Mouse (Mus musculus) heart, postnatal 25 days (tissue): ENCODE measurements around the gene Sun2. TPM values are rescaled to one million over a fixed set of nuclear protein-coding genes. Genes with fewer than 3 reads are reported as not detected.

Experiments
- DNase-seq: peaks from one replicate; pipeline ENCODE4 v3.0.0; 2022; ENCODE audit warnings: low spot score
- intact Hi-C: fragments of 180-260 bp; cut with DNase I; formaldehyde crosslinking; loops from one replicate; pipeline ENCODE4 v1.15.1; 2025
- total RNA-seq, 2 experiments: library from RNA; stranded (reverse); gene quantifications; 2 replicates each; pipeline ENCODE4 v1.2.3; 2021

The Sun2 gene
- total RNA-seq, 2 experiments from 2014 or later: 79.3 to 80.7 TPM

DNA sequence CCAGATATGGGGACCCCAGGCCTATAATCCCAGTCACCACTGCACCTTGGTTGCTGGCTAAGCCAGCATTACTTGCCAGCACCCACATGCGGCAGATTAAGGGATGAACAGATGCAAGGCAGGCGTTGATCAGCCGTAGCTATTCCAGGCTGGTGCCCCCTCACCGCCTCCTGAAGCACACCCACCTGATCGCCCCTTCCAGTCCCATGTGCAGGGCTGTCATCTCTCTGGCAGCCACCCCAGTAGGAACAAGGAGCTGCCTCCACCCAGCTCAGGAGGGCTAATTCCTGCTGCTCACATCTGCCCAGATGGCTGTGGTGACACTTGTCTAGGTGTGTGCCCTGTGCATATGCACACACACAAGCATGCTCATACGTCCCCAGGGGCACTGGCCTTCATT, 18.6 kb upstream of the Sun2 start:
- intact Hi-C loops: loop anchor here (10.0 kb wide), 1 partner anchor 324 kb away; no protein-coding TSS in a partner anchor
- DNase-seq: no peak

DNA sequence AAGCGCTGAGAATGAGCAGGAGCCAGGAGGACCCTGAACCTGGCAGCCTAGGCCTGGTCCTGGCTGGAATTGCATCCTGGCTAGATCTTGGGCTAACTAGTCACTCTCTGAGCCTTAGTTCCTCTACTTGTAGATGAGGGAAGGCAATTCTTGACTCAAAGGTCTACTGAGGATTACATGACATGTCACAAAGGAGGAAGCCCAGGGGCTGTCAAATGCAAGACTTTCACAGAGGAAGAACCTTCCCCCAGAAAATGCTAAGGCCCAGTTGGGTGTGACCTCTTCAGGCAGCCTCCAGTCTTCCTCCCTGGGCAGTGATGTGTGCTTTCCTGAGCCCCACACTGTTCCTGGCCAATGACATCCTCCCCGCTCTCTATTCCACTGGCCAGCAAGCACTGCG, 14.8 kb upstream of the Sun2 start:
- intact Hi-C loops: no loop called here
- no peak for DNase-seq

DNA sequence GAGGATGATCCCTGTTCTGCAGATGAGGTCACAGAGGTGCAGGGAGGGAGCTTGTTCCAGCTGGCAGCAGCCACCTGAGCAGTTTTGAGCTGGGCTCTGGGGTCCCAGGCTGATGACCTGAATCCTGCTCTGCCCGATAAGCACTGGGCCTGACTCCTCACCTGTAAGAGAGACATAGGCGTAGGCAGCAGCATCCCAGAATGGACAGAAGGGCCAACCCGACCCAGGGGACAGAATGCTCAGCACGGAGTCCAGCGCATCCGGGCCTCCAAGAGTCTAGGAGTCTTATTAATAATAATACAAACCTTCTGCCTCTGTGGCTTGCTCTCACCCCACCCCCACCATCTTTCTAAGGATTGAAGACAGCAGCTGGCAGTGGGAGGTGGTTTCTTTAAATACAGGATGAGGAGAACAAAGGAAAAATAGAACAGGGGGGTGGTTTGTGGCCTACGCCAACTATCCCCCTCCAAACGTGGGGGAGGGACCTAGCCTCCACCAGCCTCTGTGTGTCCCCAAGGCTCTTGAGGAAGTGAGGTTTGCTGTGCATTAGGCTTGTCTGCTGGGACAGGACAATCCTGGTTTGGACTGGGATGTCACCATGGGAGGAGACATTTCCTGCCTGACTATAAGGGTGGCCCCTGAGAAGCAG, 13.8 kb upstream of the Sun2 start:
- intact Hi-C loops: loop anchor here (2.0 kb wide), 1 partner anchor 73 kb away; no protein-coding TSS in a partner anchor
- no peak for DNase-seq

DNA sequence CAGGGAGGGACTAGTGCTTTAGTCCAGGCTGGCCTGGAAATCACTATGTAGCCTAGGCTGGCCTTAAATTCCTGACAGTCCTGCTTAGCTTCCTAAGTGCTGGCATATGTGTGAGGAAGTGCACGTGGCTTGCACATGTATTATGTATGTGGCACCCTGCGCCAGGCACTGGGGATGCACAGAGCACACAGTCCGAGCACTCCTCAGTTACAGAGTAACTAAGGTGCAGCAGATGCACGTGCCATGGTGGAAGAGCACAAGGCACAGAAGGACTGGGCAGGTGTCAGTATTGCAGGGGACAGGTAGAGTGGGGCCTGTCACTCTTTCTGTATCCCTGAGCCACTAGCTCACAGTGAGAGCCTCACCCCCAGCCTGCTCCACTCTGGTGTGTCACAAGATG, 12.8 kb upstream of the Sun2 start:
- intact Hi-C loops: loop anchor here (2.0 kb wide), 1 partner anchor 74 kb away; no protein-coding TSS in a partner anchor
- no peak for DNase-seq

DNA sequence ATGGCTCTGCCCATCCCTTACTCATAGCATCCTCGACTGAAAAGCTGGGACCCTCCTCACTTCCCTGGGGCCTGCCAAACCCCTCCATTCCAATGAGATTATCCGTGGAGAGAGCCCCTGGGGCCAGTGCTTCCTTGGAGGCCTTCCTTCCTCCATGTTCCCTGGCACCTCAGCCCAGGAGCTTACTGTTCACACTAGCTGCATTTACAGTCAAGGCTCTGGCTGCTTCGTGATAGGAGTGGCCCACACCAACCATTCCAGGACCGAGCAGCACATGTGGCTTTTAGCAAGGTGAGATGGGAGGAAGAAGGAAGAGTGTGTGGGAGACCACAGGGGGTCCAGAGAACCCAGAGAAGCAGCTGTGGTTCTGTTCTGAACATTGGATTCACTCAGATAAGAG, 11.5 kb upstream of the Sun2 start:
- intact Hi-C loops: loop anchor here (2.0 to 5.0 kb wide), 2 partner anchors 75 to 138 kb away; partner anchors contain the start of gene Apobec3
- DNase-seq: no peak

DNA sequence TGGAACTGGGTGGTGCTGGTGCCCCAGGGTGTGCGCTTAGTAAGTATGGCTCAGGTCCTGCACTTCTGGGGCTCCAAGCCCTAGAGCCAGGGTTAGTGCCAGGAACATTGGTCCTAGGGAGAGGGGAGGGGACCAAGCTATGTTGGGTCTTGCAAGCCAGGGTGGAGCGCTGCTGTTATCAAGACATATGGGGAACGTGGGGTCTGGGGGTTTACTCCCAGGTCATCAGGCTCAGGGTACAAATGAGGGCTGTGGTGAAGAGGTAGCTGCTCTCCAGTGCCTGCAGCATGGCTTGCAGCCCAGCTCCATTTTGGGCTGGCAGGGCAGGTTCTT, 11.1 kb upstream of the Sun2 start:
- intact Hi-C loops: loop anchor here (5.0 kb wide), 1 partner anchor 139 kb away; the partner anchor contains the start of gene Apobec3
- no peak for DNase-seq

DNA sequence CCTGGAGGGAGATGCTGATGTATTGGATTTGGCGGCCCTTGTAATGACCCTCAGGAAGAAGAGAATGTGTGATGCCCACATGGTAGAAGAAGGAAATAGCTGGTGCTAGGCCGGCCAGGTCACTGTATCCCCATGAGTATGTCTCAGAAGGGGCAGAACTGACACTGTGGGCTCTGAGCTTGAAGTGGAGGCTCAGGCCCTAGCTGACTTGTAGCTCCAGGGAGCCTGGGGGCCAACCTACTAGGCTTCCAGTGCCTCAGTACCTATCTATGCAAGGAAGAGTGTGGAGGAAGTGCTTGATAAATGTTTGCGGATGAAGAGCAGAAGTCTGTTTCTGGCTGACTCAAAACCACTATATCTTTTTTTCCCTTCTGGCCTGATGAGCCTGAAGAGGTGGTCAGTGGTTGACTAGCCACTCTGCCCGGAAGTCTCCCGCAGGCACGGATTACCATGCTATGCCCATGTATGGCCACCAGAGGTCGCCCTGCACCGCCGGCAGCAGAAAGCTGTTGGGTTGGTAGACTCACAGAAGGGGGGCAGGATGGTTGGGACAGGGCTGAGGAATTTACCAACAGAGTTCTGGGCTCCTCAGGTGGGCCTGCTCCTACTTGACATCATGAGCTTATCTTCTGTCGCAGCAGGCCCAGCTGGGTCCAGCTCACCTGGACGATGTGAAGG, 10.5 kb upstream of the Sun2 start:
- DNase-seq: peak; percentile 61
- intact Hi-C loops: loop anchor here (5.0 kb wide), 1 partner anchor 139 kb away; the partner anchor contains the start of gene Apobec3

DNA sequence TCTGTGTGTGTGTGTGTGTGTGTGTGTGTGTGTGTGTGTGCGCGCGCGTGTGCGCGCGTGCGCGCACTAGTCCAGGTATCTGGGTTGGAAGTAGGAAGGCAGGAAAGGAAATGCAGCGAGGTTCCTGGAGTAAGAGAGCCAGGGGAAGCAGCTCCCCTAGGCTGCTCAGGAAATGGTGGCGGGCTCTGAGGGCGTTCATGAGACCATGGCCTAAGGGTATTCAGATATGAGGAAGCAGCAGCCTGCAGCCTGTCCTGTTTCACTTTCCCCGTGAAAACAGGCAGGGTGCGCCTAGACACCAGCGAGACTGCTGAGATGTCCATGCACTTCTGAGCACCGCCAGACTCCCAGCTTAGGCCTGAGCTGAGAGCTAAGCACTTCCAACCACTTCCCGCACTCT, 9.4 kb upstream of the Sun2 start:
- intact Hi-C loops: loop anchor here (5.0 kb wide), 1 partner anchor 141 kb away; the partner anchor contains the start of gene Apobec3

DNA sequence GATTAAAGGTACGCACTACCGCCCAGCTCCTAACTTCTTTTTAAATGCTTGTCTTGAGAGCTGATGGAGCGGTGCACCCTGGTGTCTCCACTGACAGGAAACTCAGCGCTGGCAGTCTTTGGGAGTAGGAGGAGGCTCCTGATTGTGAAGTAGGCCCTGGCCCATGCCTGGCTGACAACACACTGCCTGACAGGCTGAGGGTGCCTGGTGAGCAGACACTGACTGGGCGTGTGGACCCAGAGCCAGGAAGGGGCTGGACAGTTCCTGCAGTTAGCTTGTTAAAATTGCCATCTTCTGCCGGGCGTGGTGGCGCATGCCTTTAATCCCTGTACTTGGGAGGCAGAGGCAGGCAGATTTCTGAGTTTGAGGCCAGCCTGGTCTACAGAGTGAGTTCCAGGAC, 7.9 kb upstream of the Sun2 start:
- DNase-seq: no peak
- intact Hi-C loops: loop anchor here (5.0 kb wide), 1 partner anchor 142 kb away; the partner anchor contains the start of gene Apobec3

More for the DNA sequence above, 9.4 kb upstream of the Sun2 start:
- DNase-seq: no peak

DNA sequence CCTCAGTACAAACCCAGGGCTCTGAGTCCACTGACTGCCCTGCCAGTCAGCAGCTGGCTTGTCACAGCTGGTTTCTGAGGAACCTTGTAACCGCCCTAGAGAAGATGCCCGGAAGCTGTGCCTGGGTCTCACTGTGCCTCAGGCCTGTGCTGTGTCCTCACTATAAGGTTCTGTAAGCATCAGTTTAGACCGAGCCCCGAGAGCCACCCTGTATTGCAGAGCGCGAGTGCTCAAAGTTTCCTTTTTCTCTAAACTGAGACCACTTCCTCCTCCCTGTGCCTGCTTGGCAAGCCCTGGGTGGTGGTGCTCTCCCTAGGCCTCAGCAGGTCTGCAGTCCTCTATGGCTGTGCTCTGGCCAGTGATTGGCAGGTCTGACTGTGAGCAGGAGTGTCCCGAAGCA, 6.8 kb upstream of the Sun2 start:
- intact Hi-C loops: no loop called here
- DNase-seq: no peak

DNA sequence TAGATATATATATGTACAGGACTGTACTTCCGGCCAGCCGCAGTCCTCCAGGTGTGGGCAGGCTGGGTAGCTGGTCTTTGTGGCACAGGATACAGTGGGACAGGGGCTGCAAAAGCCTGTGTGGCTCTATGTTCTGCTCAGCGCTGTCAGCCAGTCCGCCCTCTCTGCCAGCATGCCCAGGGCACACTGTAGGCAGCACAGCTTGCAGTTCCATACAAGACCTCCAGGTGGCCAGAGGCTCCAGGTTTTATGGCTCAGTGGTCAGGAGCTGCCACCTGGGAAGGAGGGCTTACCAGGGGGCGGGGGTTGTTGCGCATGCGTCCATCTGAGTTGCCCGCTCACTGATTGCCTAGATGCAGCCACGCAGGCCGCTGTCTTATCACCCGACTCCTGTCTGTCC, 5.7 kb upstream of the Sun2 start:
- DNase-seq: no peak
- intact Hi-C loops: no loop called here

DNA sequence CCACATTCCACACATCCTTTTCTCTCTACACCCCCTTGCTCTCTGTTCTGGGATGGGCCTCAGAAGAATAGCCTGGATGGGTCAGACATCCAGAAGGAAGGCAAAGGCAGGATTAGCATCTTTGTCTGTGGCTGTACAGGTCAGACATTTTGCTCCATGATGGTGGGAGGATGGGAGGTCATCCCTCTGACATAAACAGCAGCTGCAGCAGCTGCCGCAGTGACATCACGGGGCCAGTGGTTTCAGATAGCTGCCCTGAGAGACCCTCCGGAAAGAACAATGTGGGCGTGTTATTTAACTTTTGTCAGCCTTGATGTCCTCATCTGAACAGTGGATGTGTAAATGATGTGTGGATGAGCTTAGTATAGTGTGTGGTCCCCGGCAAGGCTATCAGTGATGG, 3.5 kb upstream of the Sun2 start:
- intact Hi-C loops: no loop called here
- DNase-seq: no peak

DNA sequence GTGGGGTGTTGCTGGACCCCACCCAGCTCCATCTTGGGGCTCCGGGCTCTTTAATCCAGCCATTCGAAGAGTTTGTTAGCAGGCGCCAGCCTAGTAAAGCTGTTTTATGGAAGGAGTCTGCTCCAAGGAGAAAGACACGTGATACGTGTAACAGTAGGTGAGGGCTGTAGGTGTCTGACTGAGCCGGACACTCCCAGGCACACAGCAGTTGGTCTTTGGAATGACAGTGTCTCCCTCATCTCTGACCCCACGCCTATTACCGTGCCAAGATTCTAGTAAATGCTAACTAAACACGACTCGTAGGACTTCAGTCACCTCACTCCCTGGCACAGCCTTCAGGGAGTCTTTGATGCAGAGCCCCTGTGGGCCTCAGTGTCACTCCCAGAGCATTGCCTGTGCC, 3.0 kb upstream of the Sun2 start:
- intact Hi-C loops: no loop called here
- DNase-seq: no peak

DNA sequence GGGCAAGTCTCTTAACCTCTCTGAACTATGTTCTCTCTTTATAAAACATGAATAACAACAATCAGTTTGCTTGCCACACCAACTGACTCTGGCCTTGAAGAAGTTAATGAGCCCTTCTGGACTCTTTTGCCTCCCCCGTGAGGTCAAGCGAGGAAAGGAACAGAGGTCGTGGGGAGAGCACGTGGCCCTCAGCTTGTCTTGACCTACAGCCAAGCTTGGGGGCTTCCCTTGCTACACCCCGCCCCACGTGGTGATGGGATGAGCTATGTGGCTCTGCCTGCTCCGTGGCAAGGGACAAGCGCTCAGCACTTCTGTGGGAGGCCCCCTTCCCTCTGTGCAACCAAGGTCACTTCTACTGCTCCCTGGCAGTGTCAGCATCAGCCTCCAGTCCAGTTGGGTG, 2.4 kb upstream of the Sun2 start:
- intact Hi-C loops: loop anchor here (5.0 kb wide), 1 partner anchor 52 kb away; the partner anchor contains the start of gene Gtpbp1
- DNase-seq: no peak

DNA sequence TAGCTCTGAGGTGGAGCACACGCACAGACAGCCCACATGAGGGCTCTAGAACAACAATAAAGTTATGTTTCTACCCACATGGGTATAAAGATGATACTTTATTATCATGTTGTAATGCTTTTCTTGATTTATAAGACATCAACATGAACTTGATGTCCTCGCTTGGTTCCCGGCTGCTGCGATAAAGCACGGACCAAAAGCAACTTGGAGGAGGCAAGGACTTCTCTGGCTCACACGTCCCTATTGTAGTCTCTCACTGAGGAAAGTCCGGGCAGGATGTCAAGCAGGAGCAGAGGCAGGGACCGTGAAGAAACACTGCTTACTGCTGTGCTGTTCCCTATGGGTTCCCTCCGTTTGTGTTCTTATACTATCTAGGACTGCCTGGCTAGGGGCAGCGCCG, 1.7 kb upstream of the Sun2 start:
- intact Hi-C loops: loop anchor here (5.0 kb wide), 1 partner anchor 52 kb away; the partner anchor contains the start of gene Gtpbp1

DNA sequence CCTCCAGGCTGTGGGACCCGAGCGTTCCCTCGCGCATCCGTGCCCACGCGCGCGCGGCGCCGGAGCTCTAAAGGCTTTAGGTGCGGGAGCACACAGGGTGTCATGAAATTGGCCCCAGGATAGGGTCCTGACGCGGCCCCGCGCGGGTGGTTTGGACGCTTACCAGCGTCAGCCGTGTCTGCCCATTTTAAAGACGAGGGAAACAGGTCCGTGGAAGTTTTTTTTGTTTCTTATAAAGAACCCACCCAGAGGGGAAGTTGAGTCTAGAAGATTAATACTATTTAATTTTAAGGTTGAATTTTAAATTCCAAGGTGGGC, 329 bp upstream of the Sun2 start:
- intact Hi-C loops: loop anchor here (5.0 kb wide), 1 partner anchor 50 kb away; the partner anchor contains the start of gene Gtpbp1
- no peak for DNase-seq

More for the DNA sequence above, 1.7 kb upstream of the Sun2 start:
- no peak for DNase-seq

DNA sequence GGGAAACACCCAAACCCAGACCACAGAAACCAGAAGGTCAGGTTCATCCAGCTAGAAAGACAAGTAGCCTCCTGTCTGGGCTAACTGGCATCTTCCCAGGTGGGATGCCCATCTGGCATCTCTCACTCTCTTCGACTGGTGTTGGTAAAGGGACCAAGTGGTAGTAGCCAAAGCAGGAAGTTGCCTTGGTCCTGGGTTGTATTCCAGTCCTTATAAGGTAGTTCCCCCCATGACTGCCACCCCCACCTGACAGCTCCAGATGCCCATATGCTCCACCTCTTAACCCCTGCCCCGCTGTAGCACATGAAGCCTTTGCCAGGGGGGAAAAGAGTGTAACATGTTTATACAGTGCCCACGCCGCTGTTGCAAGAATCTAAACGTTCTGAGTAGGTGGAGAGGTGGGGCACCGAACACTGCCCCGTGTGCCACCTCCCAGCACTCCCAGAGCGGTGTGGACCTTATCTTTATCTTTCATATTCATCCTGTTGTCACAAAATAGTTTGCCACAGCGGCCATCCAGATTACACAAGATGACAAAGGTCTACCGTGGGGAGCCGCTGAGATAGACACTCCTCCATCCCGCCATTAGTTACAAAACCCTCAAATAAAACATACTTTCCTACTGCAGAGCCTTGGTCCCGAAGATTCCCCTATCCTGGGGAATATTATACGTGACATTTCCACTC, 1.0 kb downstream of the Sun2 start:
- intact Hi-C loops: loop anchor here (5.0 kb wide), 1 partner anchor 49 kb away; the partner anchor contains the start of gene Gtpbp1

DNA sequence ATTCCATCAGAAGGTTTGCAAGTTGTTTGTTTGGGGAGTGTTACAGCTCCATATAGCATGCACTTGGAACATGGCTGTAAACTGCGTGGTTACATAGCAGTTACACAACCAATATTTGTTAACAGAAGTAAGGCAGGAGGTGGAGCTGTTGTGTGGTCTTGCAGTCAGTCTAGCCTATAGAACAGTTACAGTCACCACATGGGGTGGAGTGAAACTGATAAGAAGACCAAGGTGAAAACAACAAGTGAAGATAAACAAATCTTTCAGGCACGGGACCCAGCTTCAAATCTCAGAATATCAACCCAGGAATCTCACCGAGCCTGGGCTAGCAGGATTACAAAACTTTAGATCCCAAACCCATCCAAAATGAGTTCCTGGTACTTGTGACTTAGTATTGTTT, 1.6 kb downstream of the Sun2 start:
- no peak for DNase-seq
- intact Hi-C loops: loop anchor here (5.0 kb wide), 1 partner anchor 48 kb away; the partner anchor contains the start of gene Gtpbp1

More for the DNA sequence above, 1.0 kb downstream of the Sun2 start:
- no peak for DNase-seq

DNA sequence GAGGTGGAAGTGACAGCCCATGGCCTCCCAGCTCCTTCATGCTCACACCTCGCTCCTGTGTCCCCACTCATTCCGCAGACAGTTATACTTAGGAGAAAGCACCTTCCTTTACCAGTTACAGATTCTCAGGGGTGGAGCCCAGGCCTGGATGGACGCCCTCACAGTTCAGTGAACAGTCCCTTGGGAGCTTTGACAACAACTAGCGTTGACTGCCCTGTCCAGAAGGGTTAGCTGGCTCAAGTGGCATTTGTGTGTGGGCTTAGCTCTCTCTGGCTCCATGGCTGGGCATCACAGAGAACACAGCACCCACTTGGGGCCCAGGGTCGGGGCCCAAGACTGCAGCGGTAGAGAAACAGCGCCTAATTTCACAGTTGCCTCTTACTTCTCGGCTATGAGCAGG, 8.0 kb downstream of the Sun2 start:
- intact Hi-C loops: no loop called here
- no peak for DNase-seq

DNA sequence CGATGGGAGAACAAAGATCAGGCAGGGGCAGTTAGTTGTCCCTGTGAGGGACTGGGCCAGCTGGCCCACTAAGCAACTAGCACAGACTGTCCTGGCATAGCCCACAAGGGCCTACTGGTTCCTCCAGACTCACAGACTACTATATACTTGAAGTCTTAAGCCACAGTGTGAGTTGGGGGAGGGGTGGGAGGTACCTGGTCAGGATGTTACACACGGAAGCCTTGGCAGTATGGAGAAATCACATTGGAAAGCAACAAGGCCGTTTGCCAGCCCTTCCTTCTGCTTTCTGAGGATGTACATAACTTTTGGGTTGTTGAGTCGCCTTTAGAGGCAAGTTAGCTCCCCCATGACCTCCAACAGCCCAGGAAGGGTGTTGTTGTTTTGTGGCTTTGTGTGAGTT, 8.7 kb downstream of the Sun2 start:
- intact Hi-C loops: no loop called here
- DNase-seq: no peak

DNA sequence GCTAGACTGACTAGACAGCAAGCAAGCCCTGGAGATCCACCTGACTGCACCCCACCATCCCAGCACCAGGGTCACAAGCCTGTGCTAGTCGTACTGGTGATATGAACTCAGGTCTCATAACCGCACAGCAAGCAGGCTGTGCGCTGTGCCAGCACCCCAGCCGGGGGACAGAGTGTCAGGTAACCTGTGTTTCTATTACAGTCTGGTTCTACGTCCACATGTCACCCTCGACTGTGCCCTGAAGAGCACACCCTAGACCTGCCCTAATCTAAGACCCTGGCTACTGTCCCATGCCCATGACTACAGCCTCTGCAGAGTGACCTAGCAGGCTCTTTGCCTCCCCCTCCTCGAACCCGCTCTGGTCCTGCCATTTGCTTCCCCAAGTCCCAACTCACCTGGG, 9.1 kb downstream of the Sun2 start:
- intact Hi-C loops: no loop called here
- DNase-seq: no peak
